Mouse (Mus musculus): Measurements from ENCODE around the gene Nufip2.
A peak's percentile ranks its signal among the peaks of the same experiment; 100 is the strongest.
"Not testable (repeated sequence)": the region's sequence is repeated elsewhere in the genome, so short reads cannot be mapped to it uniquely, and the experiment has no call there.

The Nufip2 gene

DNA sequence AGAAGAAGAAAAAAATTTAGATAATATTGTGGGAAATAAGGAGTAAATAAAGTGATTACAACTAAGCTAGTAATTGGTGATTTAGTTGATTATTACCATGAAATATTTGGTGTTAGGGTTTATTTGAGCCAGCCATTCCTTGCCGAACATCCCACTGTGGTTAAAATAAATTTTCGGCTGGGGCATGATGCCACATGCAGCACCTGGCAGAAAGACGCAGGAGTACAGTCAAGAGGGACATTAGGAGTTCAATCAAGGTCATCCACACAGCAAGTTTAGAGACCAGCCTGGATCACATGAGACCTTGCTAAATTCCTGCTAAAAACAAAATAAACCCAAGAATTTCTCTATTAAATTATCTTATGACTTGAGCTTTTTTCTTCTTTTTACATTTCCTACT is 23.1 kb downstream of the Nufip2 start:
- DNase-seq (ENCODE audit: low read depth, low spot score) = no peak

GRCm38 (mm10) chr11:77713736-77714135 is 27.8 kb downstream of the Nufip2 start:
- DNase-seq (ENCODE audit: low read depth, low spot score) = no peak

DNA sequence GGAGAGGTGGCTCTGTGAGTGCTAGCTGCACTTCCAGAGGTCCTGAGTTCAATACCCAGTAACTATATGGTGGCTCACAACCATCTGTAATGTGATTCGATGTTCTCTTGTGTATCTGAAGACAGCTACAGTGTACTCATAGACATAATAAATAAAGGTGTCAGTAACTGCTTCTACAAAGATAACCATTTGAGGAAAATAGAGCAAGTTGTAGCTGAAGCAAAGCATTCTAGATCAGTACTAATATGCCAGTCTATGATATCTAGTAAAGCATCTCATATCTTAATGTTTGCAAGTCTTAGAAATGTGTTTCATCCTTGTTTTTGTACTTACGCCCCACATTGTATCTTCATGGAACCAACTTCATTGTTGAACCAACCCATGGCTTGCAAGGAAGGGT is 33.1 kb downstream of the Nufip2 start:
- no peak for DNase-seq (ENCODE audit: low read depth, low spot score)

DNA sequence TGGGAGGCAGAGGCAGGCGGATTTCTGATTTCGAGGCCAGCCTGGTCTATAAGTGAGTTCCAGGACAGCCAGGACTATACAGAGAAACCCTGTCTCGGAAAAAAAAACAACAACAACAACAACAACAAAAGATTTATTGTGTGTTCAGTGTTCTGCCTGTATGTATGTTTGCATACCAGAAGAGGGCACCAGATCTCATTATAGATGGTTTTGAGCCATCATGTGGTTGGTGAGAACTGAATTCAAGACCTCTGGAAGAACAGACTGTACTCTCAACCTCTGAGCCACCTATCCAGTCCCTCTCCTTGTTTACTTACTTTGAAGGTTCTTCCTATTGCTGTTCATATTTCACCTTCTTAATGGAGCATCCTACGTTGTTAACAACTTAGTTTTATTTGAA is 35.4 kb downstream of the Nufip2 start:
- no peak for DNase-seq (ENCODE audit: low read depth, low spot score)

DNA sequence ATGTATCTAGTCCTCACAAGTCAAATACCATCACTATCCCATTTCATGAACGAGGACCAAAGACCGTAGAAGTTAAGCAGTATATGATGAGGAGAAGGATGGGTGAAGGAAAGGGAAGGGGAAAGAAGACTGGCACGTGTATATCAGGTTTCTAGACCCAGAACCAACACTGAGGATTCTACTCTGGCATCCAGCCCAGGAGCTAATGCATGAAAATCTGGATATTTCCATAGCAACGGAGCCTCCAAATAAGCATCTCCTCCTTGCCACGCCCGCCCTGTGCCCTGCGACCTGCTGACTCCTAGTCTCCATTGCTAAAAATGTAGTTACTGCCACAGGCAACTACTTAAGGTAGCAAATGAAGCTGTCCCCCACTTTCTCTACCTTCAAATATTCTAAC is 38.8 kb downstream of the Nufip2 start:
- DNase-seq (ENCODE audit: low read depth, low spot score) = no peak

- no peak for DNase-seq (ENCODE audit: low read depth, low spot score)
These were observed 39.2 kb downstream of the Nufip2 start, which contains the start of gene Cryba1 for GRCm38 (mm10) chr11:77725183-77725582. Cryba1 (minus strand) TSS chr11:77725283.

- no peak for DNase-seq (ENCODE audit: low read depth, low spot score)
These were observed 42.6 kb downstream of the Nufip2 start for GRCm38 (mm10) chr11:77728587-77728986.

GRCm38 (mm10) chr11:77737289-77737688 is 51.3 kb downstream of the Nufip2 start:
- DNase-seq (ENCODE audit: low read depth, low spot score) = peak; percentile 39

- DNase-seq (ENCODE audit: low read depth, low spot score) = no peak
These were observed 52.6 kb downstream of the Nufip2 start for GRCm38 (mm10) chr11:77738555-77738954.

- DNase-seq (ENCODE audit: low read depth, low spot score) = no peak
These were observed 58.0 kb downstream of the Nufip2 start for GRCm38 (mm10) chr11:77743966-77744365.

DNA sequence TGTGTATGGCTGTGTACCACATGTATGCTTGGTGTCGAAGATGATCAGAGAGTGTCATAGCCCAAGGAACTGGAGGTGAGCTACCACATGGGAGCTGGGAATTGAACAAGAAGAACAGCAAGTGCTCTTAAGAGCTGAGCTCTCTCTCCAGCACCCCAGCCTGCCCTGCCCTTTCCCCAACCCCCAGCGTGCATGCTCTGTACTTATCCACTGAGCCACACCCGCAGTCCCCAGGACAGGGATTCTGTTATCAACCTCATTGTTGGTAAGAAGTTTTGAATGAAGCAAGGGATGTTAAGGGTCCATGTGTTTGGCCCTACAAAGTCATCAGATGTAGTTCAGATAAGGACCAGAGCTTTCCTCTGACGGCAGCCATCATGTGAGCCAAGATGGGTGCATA is 60.7 kb downstream of the Nufip2 start:
- no peak for DNase-seq (ENCODE audit: low read depth, low spot score)

DNA sequence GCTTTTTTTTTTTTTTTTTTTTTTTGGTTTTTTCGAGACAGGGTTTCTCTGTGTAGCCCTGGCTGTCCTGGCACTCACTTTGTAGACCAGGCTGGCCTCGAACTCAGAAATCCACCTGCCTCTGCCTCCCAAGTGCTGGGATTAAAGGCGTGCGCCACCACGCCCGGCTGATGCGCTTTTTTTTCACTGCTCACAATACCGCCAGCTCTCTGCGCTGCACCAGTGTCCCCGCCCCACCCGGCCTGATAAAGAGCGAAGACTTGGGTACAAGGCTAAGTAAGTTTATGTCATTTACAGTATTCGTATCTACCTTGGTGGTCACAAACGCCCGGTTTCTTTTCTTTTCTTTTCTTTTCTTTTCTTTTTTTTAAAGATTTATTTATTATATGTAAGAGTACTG is 61.1 kb downstream of the Nufip2 start:
- not testable (repeated sequence) for DNase-seq (ENCODE audit: low read depth, low spot score)

DNA sequence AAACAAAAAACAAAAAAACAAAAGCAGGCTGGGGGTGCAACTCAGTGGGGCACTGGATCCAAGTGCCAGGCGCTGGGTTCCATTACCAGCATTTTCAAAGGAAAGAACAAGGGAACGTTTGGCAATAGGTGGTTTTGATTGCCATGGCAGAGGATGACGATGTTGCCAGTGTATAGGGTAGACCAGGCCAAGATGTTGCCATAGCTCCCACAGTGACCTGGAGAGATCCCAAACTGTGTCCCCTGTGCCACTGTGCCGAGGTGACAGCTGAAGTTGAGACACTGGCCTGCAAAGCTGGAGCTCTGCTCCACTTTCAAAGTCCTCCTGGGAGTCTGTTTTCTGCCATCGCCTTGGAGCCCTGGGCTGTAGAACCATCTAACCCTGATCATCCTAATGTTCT is 63.0 kb downstream of the Nufip2 start:
- DNase-seq (ENCODE audit: low read depth, low spot score) = no peak

DNA sequence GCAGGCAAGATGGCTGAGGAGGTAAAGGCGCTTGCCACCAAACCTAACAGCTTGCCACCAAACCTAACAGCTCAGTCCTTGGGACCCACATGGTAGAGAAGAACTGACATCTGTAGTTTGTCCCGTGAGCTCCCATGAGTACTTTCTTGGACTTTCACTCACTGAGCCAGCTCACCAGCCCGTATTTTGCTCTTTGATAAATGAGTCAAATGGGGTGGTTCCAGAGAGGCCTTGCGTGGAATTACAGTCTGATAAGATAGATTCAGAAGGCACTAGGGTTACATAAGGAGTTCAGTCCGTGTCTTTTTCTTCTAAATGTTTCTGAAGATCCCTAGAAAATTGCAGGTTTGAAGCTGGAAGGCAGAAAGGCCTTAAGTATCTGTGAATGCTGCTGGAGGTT is 66.6 kb downstream of the Nufip2 start:
- DNase-seq (ENCODE audit: low read depth, low spot score) = no peak

GRCm38 (mm10) chr11:77753469-77753868 is 67.5 kb downstream of the Nufip2 start:
- no peak for DNase-seq (ENCODE audit: low read depth, low spot score)

GRCm38 (mm10) chr11:77760031-77760430 is 74.1 kb downstream of the Nufip2 start:
- DNase-seq (ENCODE audit: low read depth, low spot score) = no peak

- DNase-seq (ENCODE audit: low read depth, low spot score) = no peak
These were observed 77.1 kb downstream of the Nufip2 start, which contains the start of gene Myo18a for GRCm38 (mm10) chr11:77762783-77763672. Myo18a (plus strand) TSS chr11:77763246.

GRCm38 (mm10) chr11:77763673-77764340 is 77.9 kb downstream of the Nufip2 start:
- no peak for DNase-seq (ENCODE audit: low read depth, low spot score)

GRCm38 (mm10) chr11:77764694-77765458 is 78.9 kb downstream of the Nufip2 start:
- peak; percentile 75 for DNase-seq (ENCODE audit: low read depth, low spot score)

GRCm38 (mm10) chr11:77765459-77765777 is 79.5 kb downstream of the Nufip2 start:
- DNase-seq (ENCODE audit: low read depth, low spot score) = no peak

DNA sequence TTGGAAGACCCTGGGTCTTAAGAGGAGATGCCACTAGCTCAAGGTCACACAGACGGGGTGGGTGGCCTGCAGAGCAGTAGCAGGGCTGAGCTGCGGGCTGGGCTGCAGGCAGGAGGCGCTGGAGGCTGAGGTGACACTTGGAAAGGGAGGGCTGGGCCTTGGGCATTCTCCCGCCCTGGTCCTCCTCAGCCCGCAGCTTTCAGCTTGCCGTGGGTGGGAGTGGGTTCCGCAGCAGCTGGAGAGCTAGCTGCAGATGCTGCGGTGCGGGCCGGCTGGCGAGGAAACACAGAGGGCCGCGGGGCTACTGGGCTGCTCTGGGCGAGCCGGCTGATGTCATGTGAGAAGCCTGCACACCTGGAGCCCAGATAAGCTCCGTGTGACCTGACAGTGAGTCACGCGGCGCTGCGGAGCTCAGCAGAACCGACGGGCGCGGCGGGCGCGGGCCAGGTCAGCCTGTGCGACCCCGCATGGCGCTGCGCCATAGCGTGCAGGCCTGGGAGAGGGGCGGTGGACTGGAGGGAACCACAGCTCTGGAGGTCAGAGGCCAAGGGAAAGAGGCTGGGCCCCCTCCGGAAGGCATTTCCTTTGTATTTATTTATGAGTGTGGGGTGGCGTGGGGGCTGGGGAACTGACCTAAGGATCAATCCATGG is 80.5 kb downstream of the Nufip2 start:
- DNase-seq (ENCODE audit: low read depth, low spot score) = no peak

- DNase-seq (ENCODE audit: low read depth, low spot score) = no peak
These were observed 83.5 kb downstream of the Nufip2 start for GRCm38 (mm10) chr11:77769496-77769895.

Data from telencephalon, adult 2 months (tissue).